9 mouse cellular contexts compared by ENCODE assay signal in the genomic region with DNA sequence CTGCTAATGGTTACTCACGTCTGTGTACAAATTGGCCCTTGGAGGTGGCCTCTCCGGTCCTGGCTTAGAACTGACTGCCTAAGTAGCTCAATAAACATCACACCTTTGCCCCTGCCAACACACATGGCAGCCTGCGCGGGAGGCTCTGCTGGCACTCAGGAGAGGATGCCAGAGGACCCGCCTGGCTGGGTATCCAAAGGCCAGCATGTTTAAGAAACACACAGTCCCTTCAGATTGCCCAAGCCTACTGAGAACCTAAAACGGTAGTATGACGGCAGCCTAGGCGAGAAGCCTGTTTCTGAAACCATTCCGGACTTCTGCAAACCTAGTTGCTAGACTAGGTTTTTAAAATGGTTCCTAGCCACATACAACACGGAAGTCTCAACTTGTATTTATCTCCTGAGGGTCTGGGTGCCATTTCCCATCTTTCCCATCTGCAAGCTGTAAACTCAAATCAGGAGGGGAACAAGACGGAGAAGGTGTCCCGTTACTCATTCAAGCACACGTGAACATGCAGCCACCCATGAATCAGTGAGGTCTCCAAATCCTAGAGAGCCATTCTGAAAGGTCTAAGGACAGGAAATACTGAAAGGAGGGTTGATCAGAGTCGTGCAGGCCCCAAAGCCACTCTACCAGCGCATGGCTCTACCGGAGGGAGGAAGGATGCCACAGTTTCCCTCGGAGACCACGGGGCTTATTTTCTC. TPM values are rescaled to one million over a fixed set of nuclear protein-coding genes. Genes with fewer than 3 reads are reported as not detected.
DNase-seq lines count a peak whose midpoint lies in the region; ATAC-seq and TF ChIP-seq lines count a peak whose summit lies in the region.
"Had no signal": no experiment of that assay in that cellular context is flagged by ENCODE, and none has a peak within 500 bp of the region (broad histone marks: within the 10 kb centered on the region; RNA-seq: fewer than 3 reads in every experiment).

No protein-coding gene starts in this region.

- TF ChIP-seq CTCF in lung, adult 2 months (IDR thresholded peaks at IDR 0.05; ENCODE audit: insufficient read depth, low read length) = no peak

- peak overlapping the region; percentile 40; the same call in 1 of the 2 replicates for H3K9ac ChIP-seq in liver, embryonic 16.5 days (ENCODE audit: low read depth, low read length)
- H3K9ac ChIP-seq: lung, embryonic 14.5 days had no signal

- H3K27me3 ChIP-seq in liver, embryonic 16.5 days (ENCODE audit: control insufficient read depth, insufficient read depth, low read depth, low read length) = no peaks in the 10 kb centered on the region

- H3K27ac ChIP-seq in liver, embryonic 16.5 days (ENCODE audit: low read length) = peak overlapping the region; percentile 63

- H3K4me3 ChIP-seq in lung, adult 2 months (replicated peaks; ENCODE audit: extremely low read depth, low read depth, low read length) = peak overlapping the region; percentile 47
- peak overlapping the region; percentile 49 for H3K4me3 ChIP-seq in liver, embryonic 16.5 days (ENCODE audit: low read depth, low read length)

- TF ChIP-seq POLR2A in lung, adult 2 months (IDR thresholded peaks at IDR 0.05; ENCODE audit: borderline replicate concordance, extremely low read depth, low read depth, low read length) = no peak

- peaks cover 9% of the 10 kb centered on the region for H3K4me1 ChIP-seq in lung, adult 2 months (ENCODE audit: control insufficient read depth, insufficient read depth, low read length)
- H3K4me1 ChIP-seq in liver, embryonic 16.5 days (ENCODE audit: control insufficient read depth, low read depth, low read length) = no peaks in the 10 kb centered on the region; the same call in 1 of the 2 replicates

- DNase-seq in lung, adult 2 months = no peak
- DNase-seq in lung, postnatal 10 days = no peak
- peak; percentile 50 to 53 for DNase-seq in cerebellum, adult 18-20 months
- peak; percentile 62 for DNase-seq in thymus, postnatal 25 days
- no peak for DNase-seq in neural tube, embryonic 10.5 days (ENCODE audit: extremely low spot score, low spot score)
- no peak for DNase-seq in adrenal gland, postnatal 4 days (ENCODE audit: low spot score in 2 of 2)

- ATAC-seq in liver, embryonic 16.5 days (ENCODE audit: low read depth) = no peak
- ATAC-seq in erythroid progenitor cell, adult 5-6 weeks (replicated peaks; ENCODE audit: low FRiP score, poor library complexity, severe bottlenecking) = no peak

- 67% methylated on average over 18 of the region's 18 CpGs for WGBS in lung, adult 2 months
- WGBS in liver, embryonic 16.5 days (ENCODE audit: insufficient replicate concordance) = 28% methylated on average over 18 of the region's 18 CpGs

- H3K4me2 ChIP-seq in liver, embryonic 16.5 days (ENCODE audit: low read depth, low read length) = peak overlapping the region; percentile 29; the same call in 1 of the 2 replicates
- H3K4me2 ChIP-seq: lung, embryonic 14.5 days had no signal

- H3K36me3 ChIP-seq in liver, embryonic 16.5 days (ENCODE audit: control insufficient read depth, insufficient read depth) = no peaks in the 10 kb centered on the region

- no peaks in the 10 kb centered on the region for H3K9me3 ChIP-seq in liver, embryonic 16.5 days (replicated peaks; ENCODE audit: control insufficient read depth, low read length)

RNA-seq across cellular contexts. Expression of a gene that starts 45.8 kb away (rescaled TPM):
- polyA plus RNA-seq in lung, adult 2 months (2012; rRNA removed) = 18.9 and 19.1 TPM in 2 replicates
- polyA plus RNA-seq in liver, embryonic 16.5 days (2015; fragmentation: Nextera tagmentation; extraction: Ambion mirVana) = 6.3 and 6.8 TPM in 2 replicates
- 12.6 and 14.7 TPM in 2 replicates for total RNA-seq in erythroid progenitor cell, adult 5-6 weeks (2015; ENCODE audit: low replicate concordance)
- total RNA-seq in erythroid progenitor cell, adult 5-6 weeks (2017; ENCODE audit: low replicate concordance) = 5.0 and 17.8 TPM in 2 replicates
- total RNA-seq in adrenal gland, postnatal 4 days (2021) = 10 to 100 TPM; 11.1 to 14.1 TPM

RNA-seq across cellular contexts. Expression of a gene that starts 46.3 kb away (rescaled TPM):
- polyA plus RNA-seq in lung, adult 2 months (2012; rRNA removed) = 26.4 and 31.9 TPM in 2 replicates
- 26.8 and 27.1 TPM in 2 replicates for polyA plus RNA-seq in liver, embryonic 16.5 days (2015; fragmentation: Nextera tagmentation; extraction: Ambion mirVana)
- total RNA-seq in erythroid progenitor cell, adult 5-6 weeks (2015; ENCODE audit: low replicate concordance) = 28.1 and 29.6 TPM in 2 replicates
- total RNA-seq in erythroid progenitor cell, adult 5-6 weeks (2017; ENCODE audit: low replicate concordance) = 14.4 and 19.4 TPM in 2 replicates
- total RNA-seq in adrenal gland, postnatal 4 days (2021) = 10 to 100 TPM; 47.4 to 49.9 TPM

Comparison
In these comparisons a context has a peak if more than half of its experiments do, and no peak if none do; other contexts are left out.
1. DNase-seq: peak in cerebellum, adult 18-20 months (2 of 2) and thymus, postnatal 25 days (single experiment); none in lung, adult 2 months (single experiment), lung, postnatal 10 days (single experiment), neural tube, embryonic 10.5 days (single experiment) and adrenal gland, postnatal 4 days (0 of 2).